Mouse (Mus musculus) R1 (cell line): ENCODE results near the gene Ctc1.
A peak's percentile ranks its signal among the peaks of the same experiment; 100 is the strongest.
"Not testable (repeated sequence)": the region's sequence is repeated elsewhere in the genome, so short reads cannot be mapped to it uniquely, and the experiment has no call there.

Experiments
- DNase-seq: peaks from one replicate; pipeline ENCODE4 v3.0.0-alpha.2; 2018; ENCODE audit warnings: low read depth, low spot score

Gene Ctc1

DNA sequence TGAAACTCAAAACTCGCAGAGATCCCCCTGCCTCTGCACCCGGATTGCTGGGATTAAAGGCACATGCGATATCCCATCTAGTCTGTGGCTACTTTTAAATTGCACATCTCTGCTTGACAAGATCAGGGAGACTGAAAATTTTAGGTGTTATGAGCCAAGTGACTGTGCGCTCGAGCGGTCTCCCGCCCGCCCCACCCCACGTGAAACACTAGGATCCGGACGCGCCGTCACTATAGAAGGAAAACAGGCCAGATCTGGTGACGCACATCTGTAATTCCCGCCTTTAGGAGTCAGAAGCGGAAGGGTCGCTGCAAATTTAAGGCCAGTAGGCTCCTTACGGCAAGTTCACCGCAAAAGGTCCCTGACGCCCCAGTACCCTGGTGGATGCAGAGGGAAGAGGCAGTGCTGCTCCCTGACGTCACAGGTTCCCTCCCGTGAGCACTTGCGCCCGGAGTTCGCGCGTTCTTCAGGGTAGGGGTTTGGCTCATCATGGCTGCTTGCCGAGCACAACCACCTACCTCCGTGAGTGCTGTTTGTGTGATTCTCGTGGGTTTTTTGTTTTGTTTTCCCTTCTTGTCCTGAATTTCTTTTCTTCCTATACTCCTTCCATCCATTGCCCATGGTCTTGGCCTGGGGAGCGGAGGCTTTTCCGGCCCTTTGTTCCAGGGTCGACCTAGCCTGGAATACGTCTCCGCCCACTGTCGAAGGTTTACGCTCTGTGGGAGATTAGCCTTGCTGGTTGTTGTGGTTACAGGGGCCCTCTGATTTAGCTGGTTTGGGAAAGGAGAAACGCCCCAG, at the start of gene Ctc1:
Gene Ctc1, plus strand, starts transcription at position 268 of the 798 bp plus-strand sequence.
- peak; percentile 99 for DNase-seq

- DNase-seq: no peak
Observed at GRCm38 (mm10) chr11:68966554-68966953, 49.2 kb upstream of the Ctc1 start.

DNA sequence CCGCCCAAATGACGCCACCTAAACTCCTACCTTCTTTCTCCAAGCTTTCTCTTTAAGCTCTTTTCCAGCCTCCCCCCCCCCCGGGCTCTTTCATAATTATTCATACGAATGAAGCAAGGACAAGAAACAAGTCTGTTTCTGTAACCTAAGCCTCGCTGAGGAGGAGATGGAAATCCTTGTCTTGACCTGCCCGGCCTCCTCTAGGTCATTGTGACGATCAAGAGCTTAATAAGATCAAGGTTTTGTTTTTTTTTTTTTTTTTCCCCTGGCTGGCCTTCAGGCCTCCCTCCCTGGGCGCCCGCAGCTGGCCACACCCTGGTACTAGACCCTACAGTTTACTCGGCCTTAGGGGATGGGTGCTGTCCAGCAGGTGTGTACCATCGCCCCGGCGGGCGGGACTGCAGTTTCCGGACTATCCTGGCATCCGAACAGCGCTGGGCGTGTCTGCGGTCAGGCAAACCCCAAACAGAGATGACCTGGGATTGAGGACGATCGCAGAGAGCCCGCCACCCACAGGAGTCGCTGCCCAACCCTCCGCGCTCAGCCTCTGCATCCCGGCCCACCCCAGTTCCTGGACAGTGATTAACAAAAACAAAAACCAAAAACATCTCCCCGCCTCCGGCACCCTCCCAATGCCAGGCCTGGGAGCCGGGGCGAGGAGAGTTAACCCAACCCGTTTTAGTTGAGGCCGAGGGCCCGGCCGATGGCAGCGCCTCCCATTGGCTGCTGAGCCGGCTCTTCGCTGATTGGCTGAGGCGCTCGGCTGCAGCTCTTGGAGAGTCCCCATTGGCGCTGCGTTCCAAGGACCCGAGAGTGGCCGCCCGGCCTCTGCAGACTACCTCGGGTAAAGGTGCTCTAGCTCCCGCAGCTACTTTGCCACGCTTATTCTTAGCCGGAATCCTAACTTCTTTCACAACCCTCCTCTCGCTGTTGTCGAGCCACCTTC, 48.1 kb upstream of the Ctc1 start, which contains the start of gene Slc25a35:
Gene Slc25a35, plus strand, starts transcription at position 795 of the 946 bp plus-strand sequence.
- peak; percentile 92 for DNase-seq

DNA sequence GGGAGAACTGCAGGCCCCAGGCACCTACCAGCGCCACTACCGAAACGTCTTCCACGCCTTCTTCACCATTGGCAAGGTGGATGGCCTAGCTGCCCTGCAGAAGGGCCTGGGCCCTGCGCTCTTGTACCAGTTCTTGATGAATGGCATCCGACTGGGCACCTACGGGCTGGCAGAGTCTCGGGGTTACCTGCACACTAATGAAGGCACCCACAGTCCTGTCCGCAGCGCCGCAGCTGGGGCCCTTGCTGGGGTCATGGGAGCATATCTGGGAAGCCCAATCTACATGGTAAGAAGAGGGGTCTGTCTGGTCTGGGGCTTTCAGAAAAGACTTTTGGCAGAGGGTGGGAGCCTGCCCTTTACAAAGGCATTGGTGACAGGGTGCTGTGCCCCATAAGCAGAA, 47.0 kb upstream of the Ctc1 start:
- DNase-seq: no peak

- no peak for DNase-seq
Observed at GRCm38 (mm10) chr11:68970232-68970631, 45.5 kb upstream of the Ctc1 start.

- DNase-seq: peak; percentile 95
Observed at GRCm38 (mm10) chr11:68973250-68974058, 42.3 kb upstream of the Ctc1 start.

DNA sequence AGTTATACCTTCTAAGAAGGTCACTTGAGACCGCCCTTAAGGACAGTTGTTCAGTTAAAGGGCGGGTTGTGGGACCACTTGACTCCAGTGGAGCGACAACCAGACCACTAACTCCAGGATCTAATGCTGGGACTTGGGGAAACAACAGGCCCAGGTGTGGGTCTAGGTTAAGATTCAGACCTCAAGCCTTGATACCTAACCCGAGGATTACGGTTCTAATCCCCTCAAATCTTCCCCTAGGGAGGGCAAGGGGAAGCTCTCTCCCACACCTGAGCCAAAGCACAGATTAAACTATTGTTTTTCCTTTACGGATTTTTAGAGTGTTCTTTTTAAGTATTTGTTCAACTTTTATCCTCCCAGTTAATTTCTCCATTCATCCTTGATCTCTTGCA, 41.7 kb upstream of the Ctc1 start:
- no peak for DNase-seq

- no peak for DNase-seq
Observed at GRCm38 (mm10) chr11:68975085-68975484, 40.6 kb upstream of the Ctc1 start, which contains the start of gene Rangrf. Gene Rangrf (minus strand): TSS chr11:68975185.

- DNase-seq: no peak
Observed at GRCm38 (mm10) chr11:68975601-68976000, 40.1 kb upstream of the Ctc1 start.

DNA sequence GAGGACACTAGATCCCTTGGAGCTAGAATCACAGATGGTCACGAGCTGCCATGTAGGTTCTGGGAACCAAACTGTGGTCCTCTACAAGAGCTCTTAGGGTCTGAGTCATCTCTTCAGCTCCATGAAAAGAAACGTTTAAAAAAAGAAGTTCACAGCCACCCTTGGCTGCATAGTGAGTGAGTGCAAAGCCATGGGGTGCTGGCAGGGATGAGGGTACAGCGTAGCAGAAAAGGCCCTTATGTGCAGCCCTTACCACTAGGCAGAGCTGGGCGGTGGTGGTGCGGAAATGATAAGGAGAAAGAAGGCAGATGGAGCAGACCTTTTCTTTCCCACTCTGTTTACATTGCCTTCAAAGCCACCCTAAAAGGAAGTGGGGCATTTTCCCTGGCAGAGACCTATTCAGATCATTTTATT, 36.4 kb upstream of the Ctc1 start:
- no peak for DNase-seq

GRCm38 (mm10) chr11:68980919-68981318, 34.8 kb upstream of the Ctc1 start:
- DNase-seq: no peak

GRCm38 (mm10) chr11:68982639-68983369, 32.9 kb upstream of the Ctc1 start:
- peak; percentile 89 for DNase-seq

DNA sequence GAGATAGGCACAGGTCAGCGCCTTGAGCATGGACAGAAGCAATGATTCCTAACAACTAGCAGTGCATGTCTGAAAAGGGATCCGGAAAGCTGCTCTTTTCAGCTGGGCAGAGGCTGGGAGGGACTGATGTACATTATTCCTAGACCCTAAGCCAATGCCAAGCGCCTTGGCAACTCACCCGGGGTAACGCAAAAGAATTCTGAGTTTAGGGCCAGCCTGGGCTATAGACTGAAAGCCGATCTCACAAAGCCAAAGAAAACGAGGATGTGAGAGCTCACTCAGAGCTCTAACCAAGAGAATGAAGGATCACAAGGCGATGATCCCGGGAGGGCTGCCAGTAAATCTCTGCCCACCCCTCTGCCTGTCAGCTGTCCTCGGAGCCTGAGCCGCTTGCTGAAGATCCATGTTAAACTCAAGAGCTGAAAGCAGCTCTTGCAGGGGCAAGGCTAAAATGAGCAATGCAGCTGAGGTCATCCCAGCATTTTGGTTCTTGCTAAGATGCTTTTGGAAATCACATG, 28.3 kb upstream of the Ctc1 start:
- no peak for DNase-seq

DNA sequence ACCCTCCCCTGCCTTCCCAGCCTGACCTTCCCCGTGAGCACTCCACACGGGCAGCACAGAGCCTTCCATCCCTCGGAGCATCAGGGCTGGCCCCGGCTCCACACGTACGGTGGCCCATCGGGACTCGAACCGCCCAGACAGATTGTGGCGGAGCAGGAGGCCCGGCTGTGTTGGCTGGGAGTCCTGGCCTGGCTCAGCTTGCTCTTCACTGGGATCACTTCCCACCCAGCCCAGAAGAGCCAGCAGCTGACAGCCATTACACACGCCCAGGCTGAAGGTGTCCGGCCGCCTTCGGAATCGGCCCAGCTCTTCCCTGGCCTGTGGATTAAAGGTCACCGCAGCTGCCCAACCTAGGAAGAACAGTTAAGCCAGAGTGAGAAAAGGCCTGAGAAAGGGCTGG, 27.4 kb upstream of the Ctc1 start:
- DNase-seq: no peak

- no peak for DNase-seq
Observed at GRCm38 (mm10) chr11:68993122-68993521, 22.6 kb upstream of the Ctc1 start.

DNA sequence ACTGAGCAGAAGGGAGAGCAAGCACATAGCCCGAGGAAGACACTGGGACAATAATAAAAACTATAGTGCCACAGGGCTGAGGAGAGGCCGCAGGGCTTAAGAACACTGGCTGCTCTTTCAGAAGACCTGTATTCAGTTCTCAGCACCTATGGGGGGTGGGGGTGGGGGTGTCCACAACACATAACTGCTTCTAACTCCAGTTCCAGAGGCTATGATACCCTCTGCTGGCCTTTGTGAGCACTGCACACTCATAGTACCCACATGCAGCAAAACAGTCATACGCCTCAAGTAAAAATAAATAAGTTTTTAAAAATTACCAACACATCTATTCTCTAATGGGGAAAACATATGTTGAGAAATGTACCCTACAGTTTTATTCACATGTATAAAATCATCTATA, 21.3 kb upstream of the Ctc1 start:
- peak; percentile 59 for DNase-seq

GRCm38 (mm10) chr11:68997080-68997479, 18.6 kb upstream of the Ctc1 start:
- DNase-seq: no peak

DNA sequence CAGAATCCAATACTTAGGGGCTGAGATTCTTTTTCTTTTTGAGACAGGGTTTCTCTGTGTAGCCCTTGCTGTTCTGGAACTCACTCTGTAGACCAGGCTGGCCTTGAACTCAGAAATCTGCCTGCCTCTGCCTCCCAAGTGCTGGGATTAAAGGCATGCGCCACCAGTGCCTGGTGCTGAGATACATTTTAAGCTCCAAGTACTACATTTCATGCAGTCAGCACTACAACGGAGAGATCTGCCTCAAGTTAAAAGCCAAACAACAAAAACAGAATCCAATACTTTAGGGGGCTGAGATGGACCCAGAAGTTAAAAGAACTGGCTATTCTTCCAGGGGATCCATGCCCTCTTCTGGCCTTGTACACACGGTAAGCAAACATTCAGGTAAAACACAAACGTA, 12.9 kb upstream of the Ctc1 start:
- not testable (repeated sequence) for DNase-seq

DNA sequence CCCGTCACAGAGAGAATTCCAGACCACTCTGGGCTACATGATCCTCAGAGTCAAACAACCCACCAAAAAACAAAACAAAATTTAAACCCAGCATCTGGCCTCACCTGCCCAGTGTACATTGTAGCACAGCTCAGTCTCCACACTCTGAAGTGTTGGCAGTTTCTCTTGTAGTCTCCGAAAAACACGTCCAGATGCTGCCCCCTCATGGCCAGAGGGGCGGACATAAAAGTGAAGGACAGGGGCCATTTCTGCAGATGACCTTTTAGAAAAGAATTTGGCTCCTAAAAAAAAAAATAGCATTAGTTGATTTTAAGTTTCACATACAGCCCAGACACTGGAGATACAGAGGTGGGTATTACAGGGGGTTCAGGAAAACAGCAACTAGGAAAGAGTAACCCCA, 12.1 kb upstream of the Ctc1 start:
- DNase-seq: no peak

DNA sequence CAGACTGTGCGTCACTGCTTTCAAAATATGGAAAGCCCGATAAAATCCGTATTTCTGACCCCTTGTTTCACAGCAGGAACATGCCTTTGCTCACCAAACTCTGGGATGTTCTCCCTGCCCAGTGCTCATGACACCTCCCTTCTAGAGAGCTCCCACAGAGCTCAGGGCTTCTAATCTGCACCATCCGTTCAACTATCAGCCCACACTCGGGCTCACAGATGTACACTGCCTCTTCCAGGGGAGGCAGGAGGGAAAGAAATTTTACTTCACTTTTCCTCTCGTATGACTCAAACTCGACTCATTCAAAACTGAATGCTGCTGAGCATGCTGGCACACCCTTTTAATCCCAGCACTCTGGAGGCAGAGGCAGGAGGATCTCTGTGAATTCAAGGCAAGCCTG, 10.5 kb upstream of the Ctc1 start:
- DNase-seq: no peak

DNA sequence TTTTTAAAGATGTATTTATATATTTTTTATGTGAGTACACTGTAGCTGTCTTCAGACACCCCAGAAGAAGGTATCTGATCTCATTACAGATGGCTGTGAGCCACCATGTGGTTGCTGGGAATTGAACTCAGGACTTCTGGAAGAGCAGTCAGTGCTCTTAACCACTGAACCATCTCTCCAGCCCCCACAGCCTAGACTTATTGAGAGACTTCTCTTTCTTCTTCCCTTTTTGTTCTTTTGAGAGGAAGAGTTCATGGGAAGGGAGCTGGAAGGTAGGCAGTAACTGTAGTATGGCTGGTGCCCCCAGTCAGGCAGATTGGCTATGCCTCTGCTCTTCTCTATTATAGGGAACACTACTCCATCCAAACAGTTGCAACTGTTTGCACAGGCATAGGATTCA, 9.1 kb upstream of the Ctc1 start:
- DNase-seq: not testable (repeated sequence)
